Mouse (Mus musculus): ENCODE data around the gene Lrfn3.

Gene Lrfn3

GRCm38 (mm10) chr7:30313666-30314320 is 48.8 kb downstream of the Lrfn3 start:
- 64% methylated on average over 27 of the region's 27 CpGs for WGBS

GRCm38 (mm10) chr7:30310136-30310535 is 52.4 kb downstream of the Lrfn3 start:
- 88% methylated on average over 12 of the region's 12 CpGs for WGBS

DNA sequence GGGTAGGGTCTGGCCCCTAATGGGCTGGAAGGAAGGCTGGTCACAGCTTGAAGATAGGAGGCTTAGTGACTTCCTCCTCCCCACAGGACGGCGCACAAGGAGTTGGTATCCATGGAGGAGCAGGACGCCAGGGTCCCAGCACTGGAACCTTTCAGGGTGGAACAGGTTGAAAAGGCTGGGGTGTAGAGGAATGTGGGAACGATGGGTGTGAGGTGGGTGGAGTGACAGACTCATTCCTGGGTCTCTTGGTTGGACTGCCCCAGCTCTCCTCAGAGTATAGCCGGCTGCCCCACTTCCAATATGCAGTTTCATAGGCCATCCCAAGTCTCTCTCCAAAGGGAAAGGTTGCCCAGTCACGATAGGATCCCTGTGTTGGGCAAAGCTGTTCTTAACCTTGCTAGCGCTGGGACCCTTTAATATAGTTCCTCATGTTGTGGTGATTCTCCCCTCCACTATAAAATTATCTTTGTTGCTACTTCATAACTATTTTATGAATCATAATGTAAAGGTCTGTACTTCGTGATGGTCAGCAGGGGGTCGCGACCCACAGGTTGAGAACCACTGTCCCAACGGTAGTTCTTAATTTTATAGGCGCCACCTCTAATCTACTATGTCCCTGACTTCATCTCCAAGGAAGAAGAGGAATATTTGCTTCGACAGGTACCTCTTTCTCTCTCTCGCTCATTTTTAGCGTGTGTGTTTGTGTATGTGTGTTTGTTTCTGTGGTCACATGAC is 53.0 kb downstream of the Lrfn3 start:
- 61% methylated on average over 15 of the region's 15 CpGs for WGBS

DNA sequence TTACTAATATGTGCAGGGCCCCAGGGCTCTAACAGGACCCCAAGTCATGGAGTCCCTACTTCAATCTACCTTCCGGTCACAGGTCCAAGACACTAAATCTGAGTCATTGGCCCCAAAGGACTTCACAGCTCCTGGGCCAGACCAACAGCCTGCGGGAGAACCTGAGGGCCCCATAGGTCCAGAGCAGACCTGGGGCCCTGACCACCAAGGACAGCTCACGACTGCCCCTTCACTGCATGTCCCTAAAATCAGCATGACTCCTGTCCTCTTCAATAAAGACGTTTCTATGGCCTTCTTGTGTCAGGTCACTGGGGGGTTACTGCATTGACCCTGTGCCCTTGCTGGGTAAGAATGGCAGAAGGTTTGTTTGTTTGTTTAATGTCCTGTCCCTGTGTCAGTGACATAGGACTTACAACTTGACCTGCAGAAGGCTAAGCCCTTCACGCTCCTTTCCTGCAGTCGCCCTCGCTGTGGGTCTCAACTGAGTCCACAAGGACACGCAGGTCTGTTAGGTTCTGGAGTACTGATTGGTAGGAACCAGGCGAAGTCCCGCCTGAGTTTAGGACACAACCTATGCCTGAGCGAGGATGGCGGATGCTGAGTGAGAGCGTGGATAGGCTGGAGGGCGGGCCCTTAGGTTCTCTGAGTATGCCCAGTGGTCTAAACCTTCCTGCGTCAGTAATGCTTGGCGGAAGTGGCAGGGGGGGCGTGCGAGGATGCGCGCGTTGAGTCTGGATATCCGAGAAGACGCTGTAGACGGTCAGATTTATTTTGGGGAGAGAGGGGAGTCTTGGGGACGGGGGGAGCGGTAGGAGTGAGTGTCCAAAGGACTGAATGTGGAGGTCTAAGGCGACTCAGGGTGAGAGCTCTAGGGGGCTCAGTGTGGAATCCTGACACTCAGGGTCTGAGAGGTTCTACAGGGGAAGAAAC is 54.2 kb downstream of the Lrfn3 start, which contains the start of gene Alkbh6:
Alkbh6 (plus strand) TSS at position 642 of the 930 bp plus-strand sequence.
- WGBS: 4% methylated on average over 27 of the region's 27 CpGs

GRCm38 (mm10) chr7:30306083-30306779 is 56.3 kb downstream of the Lrfn3 start:
- 81% methylated on average over 16 of the region's 16 CpGs for WGBS

Data from cerebral cortex, adult 2 months (tissue).